7 mouse cellular contexts compared by ENCODE assay signal in genomic region chr9:120571593-120572385, GRCm38 (mm10). TPM values are rescaled to one million over a fixed set of nuclear protein-coding genes. Genes with fewer than 3 reads are reported as not detected.
DNase-seq lines count a peak whose midpoint lies in the region; ATAC-seq lines count a peak whose summit lies in the region.

No protein-coding gene starts in this region.

- H3K4me1 ChIP-seq in neural tube, embryonic 11.5 days (ENCODE audit: control insufficient read depth, insufficient read depth, low read length), result peaks cover 13% of the 10 kb centered on the region
- peaks cover 19% of the 10 kb centered on the region for H3K4me1 ChIP-seq in limb, embryonic 12.5 days (replicated peaks)
- peaks cover 9% of the 10 kb centered on the region; the same call in 1 of the 2 replicates for H3K4me1 ChIP-seq in stomach, embryonic 14.5 days (ENCODE audit: control insufficient read depth, insufficient read depth, low read length)

- peak overlapping the region; percentile 94 for H3K4me2 ChIP-seq in neural tube, embryonic 11.5 days (ENCODE audit: low read depth)
- H3K4me2 ChIP-seq in limb, embryonic 12.5 days, result peak overlapping the region; percentile 93
- H3K4me2 ChIP-seq in stomach, embryonic 14.5 days (replicated peaks; ENCODE audit: low read depth, low read length), result peak overlapping the region; percentile 93

- no peaks in the 10 kb centered on the region for H3K27me3 ChIP-seq in neural tube, embryonic 11.5 days (ENCODE audit: control insufficient read depth, insufficient read depth, low read length)
- no peaks in the 10 kb centered on the region for H3K27me3 ChIP-seq in limb, embryonic 12.5 days
- H3K27me3 ChIP-seq in stomach, embryonic 14.5 days (ENCODE audit: control insufficient read depth, insufficient read depth, low read length), result no peaks in the 10 kb centered on the region

- no peaks in the 10 kb centered on the region for H3K9me3 ChIP-seq in neural tube, embryonic 11.5 days (ENCODE audit: control insufficient read depth, low read length)
- no peaks in the 10 kb centered on the region for H3K9me3 ChIP-seq in limb, embryonic 12.5 days
- no peaks in the 10 kb centered on the region for H3K9me3 ChIP-seq in stomach, embryonic 14.5 days (ENCODE audit: control insufficient read depth, low read depth, low read length)

- DNase-seq in neural tube, embryonic 11.5 days (ENCODE audit: low spot score), result no peak
- no peak for DNase-seq in neural tube, embryonic 10.5 days (ENCODE audit: extremely low spot score, low spot score)
- DNase-seq in layer of hippocampus, postnatal 36 days, result no peak
- DNase-seq in frontal cortex, postnatal 36 days (ENCODE audit: low spot score in 2 of 2), result no peak

- H3K36me3 ChIP-seq in neural tube, embryonic 11.5 days (ENCODE audit: control insufficient read depth, insufficient read depth, low read length), result peaks cover 20% of the 10 kb centered on the region
- peaks cover 42% of the 10 kb centered on the region for H3K36me3 ChIP-seq in limb, embryonic 12.5 days
- peaks cover 32% of the 10 kb centered on the region for H3K36me3 ChIP-seq in stomach, embryonic 14.5 days (ENCODE audit: control insufficient read depth, insufficient read depth, low read length)

- peak overlapping the region; percentile 46; the same call in 1 of the 2 replicates for H3K27ac ChIP-seq in neural tube, embryonic 11.5 days (ENCODE audit: low read depth, low read length)
- peak overlapping the region; percentile 89 for H3K27ac ChIP-seq in limb, embryonic 12.5 days
- H3K27ac ChIP-seq in stomach, embryonic 14.5 days (ENCODE audit: low read length), result peak overlapping the region; percentile 66; the same call in 1 of the 2 replicates

- peak; percentile 59 for ATAC-seq in neural tube, embryonic 11.5 days (ENCODE audit: insufficient read depth, low FRiP score, low TSS enrichment)
- peak; percentile 30 for ATAC-seq in erythroid progenitor cell, adult 5-6 weeks (replicated peaks; ENCODE audit: low FRiP score, poor library complexity, severe bottlenecking)
- ATAC-seq in limb, embryonic 12.5 days (ENCODE audit: insufficient number of reproducible peaks, insufficient read depth, low FRiP score, low TSS enrichment, low read depth), result peak; percentile 58; the same call in 1 of the 2 replicates
- peak; percentile 61 for ATAC-seq in stomach, embryonic 14.5 days (ENCODE audit: insufficient number of reproducible peaks, insufficient read depth, low FRiP score, low read depth)

- peak overlapping the region; percentile 93 for H3K9ac ChIP-seq in neural tube, embryonic 11.5 days (ENCODE audit: low read length)
- peak overlapping the region; percentile 97 for H3K9ac ChIP-seq in limb, embryonic 12.5 days (replicated peaks)
- H3K9ac ChIP-seq in stomach, embryonic 14.5 days (replicated peaks; ENCODE audit: low read depth, low read length), result peak overlapping the region; percentile 94

- under 1% methylated on average over 53 of the region's 53 CpGs for WGBS in neural tube, embryonic 11.5 days
- under 1% methylated on average over 53 of the region's 53 CpGs for WGBS in limb, embryonic 12.5 days
- 1% methylated on average over 53 of the region's 53 CpGs for whole genome bisulfite sequencing in stomach, embryonic 14.5 days

- H3K4me3 ChIP-seq in neural tube, embryonic 11.5 days (ENCODE audit: low read depth, low read length), result peak overlapping the region; percentile 84
- peak overlapping the region; percentile 97 for H3K4me3 ChIP-seq in limb, embryonic 12.5 days (replicated peaks)
- H3K4me3 ChIP-seq in stomach, embryonic 14.5 days (ENCODE audit: low read depth, low read length), result peak overlapping the region; percentile 80

RNA-seq across cellular contexts. Expression of gene Rpl14, which starts 0.5 kb away (rescaled TPM):
- polyA plus RNA-seq in neural tube, embryonic 11.5 days (2014; fragmentation: Nextera tagmentation; extraction: Ambion mirVana), result 750 and 805 TPM in 2 replicates
- 526 and 549 TPM in 2 replicates for total RNA-seq in erythroid progenitor cell, adult 5-6 weeks (2015; ENCODE audit: low replicate concordance)
- 375 and 420 TPM in 2 replicates for total RNA-seq in erythroid progenitor cell, adult 5-6 weeks (2017; ENCODE audit: low replicate concordance)
- polyA plus RNA-seq in limb, embryonic 12.5 days (2016; fragmentation: Nextera tagmentation; extraction: Ambion mirVana), result 805 and 832 TPM in 2 replicates
- polyA plus RNA-seq in stomach, embryonic 14.5 days (2014; fragmentation: Nextera tagmentation; extraction: Ambion mirVana), result 1,122 and 1,132 TPM in 2 replicates
- 100 to 1,000 TPM; 302 to 311 TPM for total RNA-seq in layer of hippocampus, postnatal 36 days (2021)

RNA-seq across cellular contexts. Expression of gene Entpd3, which starts 32.2 kb away (rescaled TPM):
- polyA plus RNA-seq in neural tube, embryonic 11.5 days (2014; fragmentation: Nextera tagmentation; extraction: Ambion mirVana), result 0.17 and 0.18 TPM in 2 replicates
- 0.42 TPM in 1 of 2 replicates, not detected in the other for total RNA-seq in erythroid progenitor cell, adult 5-6 weeks (2015; ENCODE audit: low replicate concordance)
- total RNA-seq in erythroid progenitor cell, adult 5-6 weeks (2017; ENCODE audit: low replicate concordance), result not detected in 2 replicates
- 0.26 and 0.29 TPM in 2 replicates for polyA plus RNA-seq in limb, embryonic 12.5 days (2016; fragmentation: Nextera tagmentation; extraction: Ambion mirVana)
- polyA plus RNA-seq in stomach, embryonic 14.5 days (2014; fragmentation: Nextera tagmentation; extraction: Ambion mirVana), result 6.3 and 7.7 TPM in 2 replicates
- total RNA-seq in layer of hippocampus, postnatal 36 days (2021), result 1 to 10 TPM; 7.0 to 7.4 TPM
